Mouse (Mus musculus): Measurements from ENCODE around the gene Hoxd10.

Hoxd10 gene

GRCm38 (mm10) chr2:74680561-74681398, 10.9 kb upstream of the Hoxd10 start:
- CTCF ChIA-PET = interaction anchor here (0.6 kb wide), 1 partner anchor 24 kb away, joined by 6 read pairs; no protein-coding TSS in a partner anchor

- CTCF ChIA-PET = no interaction called here
These were observed 9.9 kb upstream of the Hoxd10 start for GRCm38 (mm10) chr2:74681594-74682531.

- CTCF ChIA-PET = no interaction called here
These were observed 8.9 kb upstream of the Hoxd10 start for GRCm38 (mm10) chr2:74682796-74683195.

- CTCF ChIA-PET = no interaction called here
These were observed 8.2 kb upstream of the Hoxd10 start for GRCm38 (mm10) chr2:74683471-74683951.

- CTCF ChIA-PET = no interaction called here
These were observed 7.6 kb upstream of the Hoxd10 start for GRCm38 (mm10) chr2:74684106-74684505.

- CTCF ChIA-PET = no interaction called here
These were observed 6.6 kb upstream of the Hoxd10 start for GRCm38 (mm10) chr2:74685059-74685603.

- CTCF ChIA-PET = interaction anchor here (0.7 kb wide), 1 partner anchor 16 kb away, joined by 3 read pairs; no protein-coding TSS in a partner anchor
These were observed 5.3 kb upstream of the Hoxd10 start for GRCm38 (mm10) chr2:74686301-74686987.

- CTCF ChIA-PET = interaction anchor here (0.7 kb wide), 1 partner anchor 17 kb away, joined by 3 read pairs; no protein-coding TSS in a partner anchor
These were observed 4.6 kb upstream of the Hoxd10 start for GRCm38 (mm10) chr2:74686988-74687697.

- CTCF ChIA-PET = no interaction called here
These were observed 3.8 kb upstream of the Hoxd10 start for GRCm38 (mm10) chr2:74687698-74688555.

GRCm38 (mm10) chr2:74688795-74689573, 2.7 kb upstream of the Hoxd10 start:
- CTCF ChIA-PET = no interaction called here

- CTCF ChIA-PET = interaction anchor here (0.7 kb wide), 1 partner anchor 56 kb away, joined by 3 read pairs; no protein-coding TSS in a partner anchor
These were observed 2.0 kb upstream of the Hoxd10 start for GRCm38 (mm10) chr2:74689574-74690337.

GRCm38 (mm10) chr2:74690338-74690716, 1.4 kb upstream of the Hoxd10 start:
- CTCF ChIA-PET = interaction anchor here (0.7 kb wide), 1 partner anchor 55 kb away, joined by 3 read pairs; no protein-coding TSS in a partner anchor

GRCm38 (mm10) chr2:74691995-74692807, 477 bp downstream of the Hoxd10 start:
- CTCF ChIA-PET = no interaction called here

- CTCF ChIA-PET = no interaction called here
These were observed 1.2 kb downstream of the Hoxd10 start for GRCm38 (mm10) chr2:74692808-74693431.

- CTCF ChIA-PET = no interaction called here
These were observed 1.7 kb downstream of the Hoxd10 start for GRCm38 (mm10) chr2:74693432-74693827.

- CTCF ChIA-PET = no interaction called here
These were observed 2.3 kb downstream of the Hoxd10 start for GRCm38 (mm10) chr2:74694066-74694465.

GRCm38 (mm10) chr2:74695383-74695782, 3.7 kb downstream of the Hoxd10 start:
- CTCF ChIA-PET = no interaction called here
